In the genomic region with DNA sequence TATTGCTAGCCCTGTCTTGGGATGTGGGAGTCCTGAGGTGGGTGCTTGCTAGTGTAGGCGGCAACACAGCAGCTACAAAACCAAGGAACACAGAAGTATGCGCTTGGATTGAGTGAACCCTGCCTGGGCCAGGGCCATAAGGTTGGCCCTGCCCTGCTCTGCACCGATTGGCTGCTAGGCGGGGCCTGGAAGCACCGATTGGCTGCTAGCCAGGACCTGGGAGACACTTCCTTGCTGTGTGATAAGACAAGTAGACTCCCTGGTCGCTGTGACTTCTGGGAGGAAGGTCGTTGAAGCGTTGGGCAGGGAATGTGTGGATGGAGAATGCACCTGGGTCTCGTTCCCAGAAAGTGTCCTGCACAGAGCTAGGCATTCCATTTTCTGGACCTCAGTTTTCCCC, we compare ENCODE assay signal across 10 mouse cellular contexts. TPM values are rescaled to one million over a fixed set of nuclear protein-coding genes. Genes with fewer than 3 reads are reported as not detected.
A peak's percentile ranks its signal among the peaks of the same experiment; 100 is the strongest.
DNase-seq lines count a peak whose midpoint lies in the region; ATAC-seq lines count a peak whose summit lies in the region.
"Had no signal": no experiment of that assay in that cellular context is flagged by ENCODE, and none has a peak within 500 bp of the region (broad histone marks: within the 10 kb centered on the region; RNA-seq: fewer than 3 reads in every experiment).

No protein-coding gene starts in this region.

- no peak overlapping the region for H3K9ac ChIP-seq in heart, embryonic 14.5 days (ENCODE audit: low read length)
- H3K9ac ChIP-seq in intestine, embryonic 16.5 days (ENCODE audit: low read depth, low read length): no peak overlapping the region

- no peak overlapping the region for H3K27ac ChIP-seq in heart, embryonic 14.5 days (replicated peaks in 1 of 2; ENCODE audit: control insufficient read depth in 1 of 2, insufficient read depth in 1 of 2, low read depth in 2 of 2, low read length in 2 of 2)
- no peak overlapping the region for H3K27ac ChIP-seq in intestine, embryonic 16.5 days (ENCODE audit: low read length)
- H3K27ac ChIP-seq: macrophage had no signal

- no peak for DNase-seq in heart, adult 9 months (ENCODE audit: low spot score in 2 of 2)
- peak; percentile 48 for DNase-seq in 416B (ENCODE audit: low read depth)
- peak; percentile 17 for DNase-seq in adipocyte (ENCODE audit: low spot score)
- no peak for DNase-seq in layer of hippocampus, postnatal 14 days (ENCODE audit: low spot score in 2 of 2)
- no peak for DNase-seq in layer of hippocampus, adult 18-20 months (ENCODE audit: low spot score in 2 of 2)
- DNase-seq: right cerebral cortex, postnatal 25 days had no signal

- ATAC-seq in heart, embryonic 14.5 days (ENCODE audit: insufficient number of reproducible peaks, insufficient read depth, low FRiP score, low read depth): 0 out of 2 replicates have a peak, but pooled peaks have one; percentile 48
- ATAC-seq in intestine, embryonic 16.5 days: peak; percentile 76
- ATAC-seq in CD4-positive, CD25-positive, alpha-beta regulatory T cell, adult 4 months: no peak

- no peaks in the 10 kb centered on the region for H3K36me3 ChIP-seq in heart, embryonic 14.5 days (ENCODE audit: control insufficient read depth, insufficient read depth, low read length)
- no peaks in the 10 kb centered on the region for H3K36me3 ChIP-seq in intestine, embryonic 16.5 days (ENCODE audit: control insufficient read depth, insufficient read depth, low read length)

- H3K27me3 ChIP-seq in heart, embryonic 14.5 days (ENCODE audit: control insufficient read depth, insufficient read depth, low read length): peaks cover 3% of the 10 kb centered on the region; the same call in 1 of the 2 replicates
- H3K27me3 ChIP-seq in intestine, embryonic 16.5 days (replicated peaks; ENCODE audit: control insufficient read depth, insufficient read depth, low read length): no peaks in the 10 kb centered on the region; the same call in 1 of the 2 replicates

- 28% methylated on average over 9 of the region's 9 CpGs for WGBS in heart, embryonic 14.5 days
- WGBS in intestine, embryonic 16.5 days: 33% methylated on average over 9 of the region's 9 CpGs

- no peak overlapping the region for H3K4me3 ChIP-seq in heart, embryonic 14.5 days (ENCODE audit: control insufficient read depth in 1 of 2, insufficient read depth in 1 of 2, low read depth in 1 of 2, low read length in 2 of 2)
- H3K4me3 ChIP-seq in intestine, embryonic 16.5 days (ENCODE audit: low read length): no peak overlapping the region

- no peaks in the 10 kb centered on the region for H3K9me3 ChIP-seq in heart, embryonic 14.5 days (ENCODE audit: control insufficient read depth, low read length)
- no peaks in the 10 kb centered on the region for H3K9me3 ChIP-seq in intestine, embryonic 16.5 days (ENCODE audit: control insufficient read depth, low read length)

- no peak overlapping the region for H3K4me2 ChIP-seq in heart, embryonic 14.5 days (ENCODE audit: low read length)
- no peak overlapping the region for H3K4me2 ChIP-seq in intestine, embryonic 16.5 days (ENCODE audit: low read depth, low read length)

- peaks cover 2 to 4% of the 10 kb centered on the region in 2 experiments; a peak in 2 of 4 replicates for H3K4me1 ChIP-seq in heart, embryonic 14.5 days (ENCODE audit: control insufficient read depth in 2 of 2, insufficient read depth in 2 of 2, low read length in 2 of 2)
- no peaks in the 10 kb centered on the region for H3K4me1 ChIP-seq in intestine, embryonic 16.5 days (ENCODE audit: control insufficient read depth, insufficient read depth, low read length)

RNA-seq across cellular contexts. Expression of a gene that starts 33.3 kb away (rescaled TPM):
- 121 and 135 TPM in 2 replicates for polyA plus RNA-seq in heart, embryonic 14.5 days (2014; fragmentation: Nextera tagmentation; extraction: Ambion mirVana)
- polyA plus RNA-seq in intestine, embryonic 16.5 days (2015; fragmentation: Nextera tagmentation; extraction: Ambion mirVana): 166 and 186 TPM in 2 replicates
- 100 to 1,000 TPM; 161 to 213 TPM for polyA plus RNA-seq in CD4-positive, CD25-positive, alpha-beta regulatory T cell, adult 4 months (2017; shearing (Covaris generic))
- 100 to 1,000 TPM in 1 of 2 experiments, 10 to 100 TPM in 1; 99.5 to 100 TPM for total RNA-seq in layer of hippocampus, postnatal 14 days (2021)
- 100 to 1,000 TPM in 1 of 2 experiments, 10 to 100 TPM in 1; 94.5 to 103 TPM for total RNA-seq in layer of hippocampus, adult 18-20 months (2021)

RNA-seq across cellular contexts. Expression of a gene that starts 47.4 kb away (rescaled TPM):
- polyA plus RNA-seq in heart, embryonic 14.5 days (2014; fragmentation: Nextera tagmentation; extraction: Ambion mirVana): 0.55 TPM in 2 replicates
- polyA plus RNA-seq in intestine, embryonic 16.5 days (2015; fragmentation: Nextera tagmentation; extraction: Ambion mirVana): 1.8 and 2.0 TPM in 2 replicates
- 1 to 10 TPM; 2.8 to 4.2 TPM for polyA plus RNA-seq in CD4-positive, CD25-positive, alpha-beta regulatory T cell, adult 4 months (2017; shearing (Covaris generic))
- total RNA-seq in layer of hippocampus, postnatal 14 days (2021): 10 to 100 TPM; 10.5 to 11.6 TPM
- 1 to 10 TPM; 9.6 to 9.8 TPM for total RNA-seq in layer of hippocampus, adult 18-20 months (2021)

Comparison
In these comparisons a context has a peak if more than half of its experiments do, and no peak if none do; other contexts are left out.
1. DNase-seq: peak in 416B (single experiment) and adipocyte (single experiment); none in heart, adult 9 months (0 of 2), layer of hippocampus, postnatal 14 days (0 of 2) and layer of hippocampus, adult 18-20 months (0 of 2).